Mouse (Mus musculus) MEL-GATA-1-ER (cell line): Measurements from ENCODE around the gene Zfp629.
A peak's percentile ranks its signal among the peaks of the same experiment; 100 is the strongest.

Experiments
- DNase-seq: peaks from one replicate; pipeline ENCODE4 v3.0.0-alpha.2; 2012; ENCODE audit warnings: low read depth; ENCODE audit errors: extremely low read depth

Zfp629 gene

GRCm38 (mm10) chr7:127616336-127616735 is 739 bp upstream of the Zfp629 start:
- DNase-seq, result no peak

GRCm38 (mm10) chr7:127614511-127614890 is 1.1 kb downstream of the Zfp629 start:
- DNase-seq, result no peak

- no peak for DNase-seq
Measured at GRCm38 (mm10) chr7:127614091-127614490, 1.5 kb downstream of the Zfp629 start.

- DNase-seq, result no peak
Measured at GRCm38 (mm10) chr7:127613501-127613900, 2.1 kb downstream of the Zfp629 start.

GRCm38 (mm10) chr7:127611561-127611960 is 4.0 kb downstream of the Zfp629 start:
- DNase-seq, result no peak

- DNase-seq, result no peak
Measured at GRCm38 (mm10) chr7:127611011-127611410, 4.6 kb downstream of the Zfp629 start.

GRCm38 (mm10) chr7:127607150-127607549 is 8.4 kb downstream of the Zfp629 start:
- DNase-seq, result no peak

- DNase-seq, result no peak
Measured at GRCm38 (mm10) chr7:127604256-127604655, 11.3 kb downstream of the Zfp629 start.

- no peak for DNase-seq
Measured at GRCm38 (mm10) chr7:127602903-127603302, 12.7 kb downstream of the Zfp629 start.

GRCm38 (mm10) chr7:127601735-127602134 is 13.9 kb downstream of the Zfp629 start:
- no peak for DNase-seq

GRCm38 (mm10) chr7:127600612-127601011 is 15.0 kb downstream of the Zfp629 start:
- DNase-seq, result no peak

- DNase-seq, result no peak
Measured at GRCm38 (mm10) chr7:127596747-127597146, 18.9 kb downstream of the Zfp629 start.

GRCm38 (mm10) chr7:127592575-127592974 is 23.0 kb downstream of the Zfp629 start:
- no peak for DNase-seq

- DNase-seq, result no peak
Measured at GRCm38 (mm10) chr7:127591108-127591507, 24.5 kb downstream of the Zfp629 start.

GRCm38 (mm10) chr7:127589637-127590036 is 26.0 kb downstream of the Zfp629 start:
- DNase-seq, result no peak

GRCm38 (mm10) chr7:127588901-127589300 is 26.7 kb downstream of the Zfp629 start:
- no peak for DNase-seq

GRCm38 (mm10) chr7:127588011-127588871 is 27.4 kb downstream of the Zfp629 start, which contains the start of the genes Ccdc189 and Rnf40:
TSS of gene Ccdc189 (minus strand) at chr7:127588595.
TSS of gene Rnf40 (plus strand) at chr7:127588767.
- DNase-seq, result peak; percentile 99

- no peak for DNase-seq
Measured at GRCm38 (mm10) chr7:127587196-127587595, 28.4 kb downstream of the Zfp629 start.

- peak; percentile 50 for DNase-seq
Measured at GRCm38 (mm10) chr7:127586149-127586548, 29.4 kb downstream of the Zfp629 start.

- no peak for DNase-seq
Measured at GRCm38 (mm10) chr7:127585031-127585430, 30.6 kb downstream of the Zfp629 start.

- no peak for DNase-seq
Measured at GRCm38 (mm10) chr7:127583260-127583659, 32.3 kb downstream of the Zfp629 start.

GRCm38 (mm10) chr7:127574115-127574514 is 41.5 kb downstream of the Zfp629 start:
- no peak for DNase-seq

- no peak for DNase-seq
Measured at GRCm38 (mm10) chr7:127573503-127574008, 42.0 kb downstream of the Zfp629 start.
